Mouse (Mus musculus) heart, postnatal 0 days (tissue): ENCODE measurements around the gene Spata2l.

Experiments
- CTCF ChIP-seq: IDR thresholded peaks from 2 replicates; pipeline ENCODE4 v1.5.1; 2016; ENCODE audit warnings: antibody characterized with exemption, control low read depth, low read depth
- EP300 ChIP-seq: IDR thresholded peaks from 2 replicates; pipeline ENCODE4 v1.6.1; 2016; ENCODE audit warnings: antibody characterized with exemption, low read depth

GRCm38 (mm10) chr8:123211876-123212275 lies 24.2 kb downstream of the Spata2l start:
- no peak for TF ChIP-seq CTCF
- TF ChIP-seq EP300, result no peak
